ENCODE assay signal across 29 mouse cellular contexts in the genomic region with DNA sequence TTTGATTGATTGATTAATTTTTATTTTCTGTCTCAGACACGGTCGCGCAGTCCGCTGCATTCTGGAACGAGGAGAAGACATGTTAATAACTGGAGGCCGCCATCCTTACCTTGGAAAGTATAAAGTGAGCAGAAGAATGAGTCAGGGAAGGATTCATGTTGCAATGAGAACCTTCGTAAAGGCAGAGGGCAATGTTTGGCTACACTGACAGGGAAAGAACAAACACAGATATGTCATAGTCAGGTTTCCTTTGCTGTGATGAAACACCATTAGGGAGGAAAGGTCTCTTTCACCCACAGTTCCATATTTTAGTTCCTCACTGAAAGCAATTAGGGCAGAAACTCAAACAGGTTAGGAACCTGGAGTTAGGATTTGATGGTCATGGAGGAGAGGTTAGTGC. TPM values are rescaled to one million over a fixed set of nuclear protein-coding genes. Genes with fewer than 3 reads are reported as not detected.
A peak's percentile ranks its signal among the peaks of the same experiment; 100 is the strongest.
DNase-seq lines count a peak whose midpoint lies in the region; ATAC-seq and TF ChIP-seq lines count a peak whose summit lies in the region.
"Had no signal": no experiment of that assay in that cellular context is flagged by ENCODE, and none has a peak within 500 bp of the region (broad histone marks: within the 10 kb centered on the region; RNA-seq: fewer than 3 reads in every experiment).

No protein-coding gene starts in this region.

- DNase-seq in heart, adult 11 months = peak; percentile 36
- no peak for DNase-seq in heart, postnatal 36 days
- no peak for DNase-seq in liver, postnatal 0 days
- DNase-seq in liver, embryonic 11.5 days (ENCODE audit: low spot score) = no peak
- no peak for DNase-seq in layer of hippocampus, adult 18-20 months (ENCODE audit: low spot score in 2 of 2)
- DNase-seq: adrenal gland, postnatal 10 days; adrenal gland, postnatal 36 days; B cell, adult 2 months; cerebellum, adult 18-20 months; cerebellum, adult 9-10 months; cerebellum, postnatal 14 days; gastrocnemius, postnatal 10 days; gastrocnemius, postnatal 36 days; heart, adult 18-20 months; heart, postnatal 10 days; heart, postnatal 4 days had no signal

- peak overlapping the region; percentile 82 for H3K27ac ChIP-seq in liver, postnatal 0 days (ENCODE audit: low read depth)
- H3K27ac ChIP-seq in liver, embryonic 11.5 days (ENCODE audit: low read depth, low read length) = no peak overlapping the region
- H3K27ac ChIP-seq: forebrain, embryonic 10.5 days; forebrain, embryonic 13.5 days; heart, embryonic 15.5 days; hindbrain, embryonic 14.5 days; hindbrain, postnatal 0 days had no signal

- H3K4me2 ChIP-seq in liver, postnatal 0 days (ENCODE audit: low read depth, low read length) = no peak overlapping the region
- no peak overlapping the region for H3K4me2 ChIP-seq in liver, embryonic 11.5 days
- H3K4me2 ChIP-seq: forebrain, embryonic 13.5 days; heart, embryonic 12.5 days; heart, embryonic 15.5 days; hindbrain, embryonic 14.5 days had no signal

- H3K9me3 ChIP-seq in liver, postnatal 0 days (ENCODE audit: low read length) = no peaks in the 10 kb centered on the region
- H3K9me3 ChIP-seq in liver, embryonic 11.5 days (ENCODE audit: control insufficient read depth, low read length) = no peaks in the 10 kb centered on the region
- H3K9me3 ChIP-seq: forebrain, embryonic 10.5 days; forebrain, embryonic 13.5 days; G1E; heart, embryonic 12.5 days; heart, embryonic 15.5 days had no signal

- no peaks in the 10 kb centered on the region for H3K4me1 ChIP-seq in liver, postnatal 0 days (ENCODE audit: insufficient read depth)
- no peaks in the 10 kb centered on the region for H3K4me1 ChIP-seq in liver, embryonic 11.5 days (replicated peaks; ENCODE audit: control insufficient read depth, insufficient read depth, low read length)
- H3K4me1 ChIP-seq: forebrain, embryonic 10.5 days; forebrain, embryonic 13.5 days; heart, embryonic 12.5 days; heart, embryonic 15.5 days had no signal

- intact Hi-C loops in heart, postnatal 36 days (cut with DNase I) = no loop called here

- no peaks in the 10 kb centered on the region for H3K27me3 ChIP-seq in liver, postnatal 0 days (ENCODE audit: insufficient read depth, low read length)
- no peaks in the 10 kb centered on the region for H3K27me3 ChIP-seq in liver, embryonic 11.5 days (replicated peaks; ENCODE audit: control insufficient read depth, insufficient read depth, low read length)
- H3K27me3 ChIP-seq: CH12.LX; forebrain, embryonic 13.5 days; heart, embryonic 12.5 days; heart, embryonic 15.5 days; Patski had no signal

- no peak overlapping the region for H3K9ac ChIP-seq in liver, postnatal 0 days (replicated peaks)
- H3K9ac ChIP-seq in liver, embryonic 11.5 days (ENCODE audit: low read depth, low read length) = no peak overlapping the region
- H3K9ac ChIP-seq: forebrain, embryonic 13.5 days; heart, embryonic 12.5 days; heart, embryonic 15.5 days; hindbrain, embryonic 14.5 days had no signal

- TF ChIP-seq EP300 in liver, postnatal 0 days (IDR thresholded peaks at IDR 0.05; ENCODE audit: low read depth) = peak; percentile 35; the same call in 1 of the 2 replicates

- WGBS in liver, postnatal 0 days (ENCODE audit: insufficient replicate concordance) = 73% methylated on average over 7 of the region's 7 CpGs
- WGBS in liver, embryonic 11.5 days = 81% methylated on average over 7 of the region's 7 CpGs

- H3K4me3 ChIP-seq in liver, postnatal 0 days (ENCODE audit: low read depth, low read length) = no peak overlapping the region
- H3K4me3 ChIP-seq in liver, embryonic 11.5 days (ENCODE audit: low read depth, low read length) = no peak overlapping the region
- H3K4me3 ChIP-seq: forebrain, embryonic 10.5 days; forebrain, embryonic 13.5 days; heart, embryonic 12.5 days; heart, embryonic 15.5 days had no signal

- peak; percentile 96 for ATAC-seq in liver, postnatal 0 days
- ATAC-seq in liver, embryonic 11.5 days (replicated peaks; ENCODE audit: low FRiP score) = no peak
- 0 out of 2 replicates have a peak, but pooled peaks have one; percentile 33 for ATAC-seq in megakaryocyte, adult 5-6 weeks (ENCODE audit: poor library complexity, severe bottlenecking)
- ATAC-seq: forebrain, embryonic 13.5 days; forebrain, embryonic 16.5 days; hindbrain, postnatal 0 days; Patski had no signal

- TF ChIP-seq CTCF in liver, postnatal 0 days (IDR thresholded peaks at IDR 0.05; ENCODE audit: low read depth) = 0 out of 2 replicates have a peak, but pooled peaks have one; percentile 22

- H3K36me3 ChIP-seq in liver, postnatal 0 days (replicated peaks; ENCODE audit: insufficient read depth, low read length) = no peaks in the 10 kb centered on the region
- no peaks in the 10 kb centered on the region for H3K36me3 ChIP-seq in liver, embryonic 11.5 days (ENCODE audit: control insufficient read depth, insufficient read depth, low read length)
- H3K36me3 ChIP-seq: forebrain, embryonic 10.5 days; G1E; heart, embryonic 12.5 days; heart, embryonic 15.5 days had no signal

RNA-seq across cellular contexts. Expression of gene Aox3, which starts 34.5 kb away (rescaled TPM):
- under 1 TPM; 0.79 to 0.86 TPM for total RNA-seq in heart, postnatal 36 days (2021)
- 14.3 and 16.9 TPM in 2 replicates for polyA plus RNA-seq in liver, postnatal 0 days (2015; fragmentation: Nextera tagmentation; extraction: Ambion mirVana)
- polyA plus RNA-seq in liver, embryonic 11.5 days (2014; fragmentation: Nextera tagmentation; extraction: Ambion mirVana) = not detected in 2 replicates
- 0.22 and 0.52 TPM in 2 replicates for total RNA-seq in megakaryocyte, adult 5-6 weeks (2015)
- total RNA-seq in megakaryocyte, adult 5-6 weeks (2017) = 0.08 and 0.15 TPM in 2 replicates
- total RNA-seq in layer of hippocampus, adult 18-20 months (2021) = 1 to 10 TPM; 1.7 to 1.9 TPM
- polyA plus RNA-seq: forebrain, embryonic 10.5 days; forebrain, embryonic 13.5 days; G1E; heart, embryonic 12.5 days; hindbrain, embryonic 11.5 days had no signal

RNA-seq across cellular contexts. Expression of gene Aox1, which starts 48.7 kb away (rescaled TPM):
- 10 to 100 TPM; 10.4 to 13.0 TPM for total RNA-seq in heart, postnatal 36 days (2021)
- 0.33 and 0.42 TPM in 2 replicates for polyA plus RNA-seq in liver, postnatal 0 days (2015; fragmentation: Nextera tagmentation; extraction: Ambion mirVana)
- 0.05 and 0.07 TPM in 2 replicates for polyA plus RNA-seq in liver, embryonic 11.5 days (2014; fragmentation: Nextera tagmentation; extraction: Ambion mirVana)
- 0.27 TPM in 1 of 2 replicates, not detected in the other for total RNA-seq in megakaryocyte, adult 5-6 weeks (2015)
- 0.04 and 0.16 TPM in 2 replicates for total RNA-seq in megakaryocyte, adult 5-6 weeks (2017)
- 1 to 10 TPM; 3.8 to 4.3 TPM for total RNA-seq in layer of hippocampus, adult 18-20 months (2021)
- polyA plus RNA-seq: embryonic facial prominence, embryonic 11.5 days; G1E had no signal

RNA-seq across cellular contexts. Expression of gene Kctd18, which starts 59.6 kb away (rescaled TPM):
- 1 to 10 TPM; 4.9 to 7.2 TPM for total RNA-seq in heart, postnatal 36 days (2021)
- 3.6 and 3.7 TPM in 2 replicates for polyA plus RNA-seq in liver, postnatal 0 days (2015; fragmentation: Nextera tagmentation; extraction: Ambion mirVana)
- 9.0 and 9.2 TPM in 2 replicates for polyA plus RNA-seq in liver, embryonic 11.5 days (2014; fragmentation: Nextera tagmentation; extraction: Ambion mirVana)
- 10.9 and 11.6 TPM in 2 replicates for total RNA-seq in megakaryocyte, adult 5-6 weeks (2015)
- 17.4 and 18.7 TPM in 2 replicates for total RNA-seq in megakaryocyte, adult 5-6 weeks (2017)
- 10 to 100 TPM; 15.7 to 17.5 TPM for total RNA-seq in layer of hippocampus, adult 18-20 months (2021)
